Mouse (Mus musculus) left cerebral cortex, adult 2 months (tissue): Measurements from ENCODE around the gene Aox1. TPM values are rescaled to one million over a fixed set of nuclear protein-coding genes. Genes with fewer than 3 reads are reported as not detected.
A peak's percentile ranks its signal among the peaks of the same experiment; 100 is the strongest.
"Not testable (repeated sequence)": the region's sequence is repeated elsewhere in the genome, so short reads cannot be mapped to it uniquely, and the experiment has no call there.

Experiments used
- DNase-seq, 2 experiments: peaks; one replicate each; pipeline ENCODE4 v3.0.0; 2021 to 2022; ENCODE audit warnings: low spot score in 2 of 2, mixed read lengths in 1 of 2; ENCODE audit errors: extremely low spot score in 1 of 2
- H3K27ac ChIP-seq: fragments of 200-600 bp; 2 replicates; pipeline ENCODE4 v1.8.1; 2022
- H3K4me3 ChIP-seq: fragments of 200-600 bp; 2 replicates; pipeline ENCODE4 v1.8.1; 2022
- CTCF ChIP-seq: fragments of 200-600 bp; IDR thresholded peaks from 2 replicates; pipeline ENCODE4 v1.8.1; 2022; ENCODE audit warnings: antibody characterized with exemption, mild to moderate bottlenecking, moderate library complexity
- intact Hi-C: fragments of 180-260 bp; cut with DNase I; formaldehyde crosslinking; loops from one replicate; pipeline ENCODE4 v1.15.1; 2025
- total RNA-seq, 2 experiments: library from RNA; stranded (reverse); gene quantifications; 2 replicates each; pipeline ENCODE4 v1.2.3; 2021

Aox1 gene
- total RNA-seq, 2 experiments from 2014 or later, result 3.2 to 4.6 TPM

GRCm38 (mm10) chr1:58031160-58031769, 1.5 kb downstream of the Aox1 start:
- intact Hi-C loops, result loop anchor here (10.0 kb wide), 1 partner anchor 606 kb away; no protein-coding TSS in a partner anchor

GRCm38 (mm10) chr1:58037306-58037705, 7.6 kb downstream of the Aox1 start:
- not testable (repeated sequence) for DNase-seq, H3K4me3 ChIP-seq, H3K27ac ChIP-seq
- intact Hi-C loops, result loop anchor here (10.0 kb wide), 1 partner anchor 613 kb away; no protein-coding TSS in a partner anchor

More at GRCm38 (mm10) chr1:58031160-58031769, 1.5 kb downstream of the Aox1 start:
- H3K27ac ChIP-seq, result no peak overlapping the region; the same call in 1 of the 2 replicates
- TF ChIP-seq CTCF, result peak; percentile 68
- DNase-seq, result peak in 1 of 2 experiments; percentile 34
- H3K4me3 ChIP-seq, result peak overlapping the region; percentile 9; the same call in 1 of the 2 replicates

GRCm38 (mm10) chr1:58045076-58045475, 15.3 kb downstream of the Aox1 start:
- no peak for DNase-seq
- H3K4me3 ChIP-seq, result no peak overlapping the region
- no peak for TF ChIP-seq CTCF
- no peak overlapping the region for H3K27ac ChIP-seq
- intact Hi-C loops, result no loop called here

GRCm38 (mm10) chr1:58045546-58045945, 15.8 kb downstream of the Aox1 start:
- H3K4me3 ChIP-seq, result no peak overlapping the region
- intact Hi-C loops, result no loop called here
- no peak overlapping the region for H3K27ac ChIP-seq
- no peak for TF ChIP-seq CTCF
- DNase-seq, result no peak

GRCm38 (mm10) chr1:58046721-58047290, 17.1 kb downstream of the Aox1 start:
- DNase-seq, result no peak
- no peak overlapping the region for H3K4me3 ChIP-seq
- intact Hi-C loops, result no loop called here

GRCm38 (mm10) chr1:58049126-58049525, 19.4 kb downstream of the Aox1 start:
- Histone ChIP-seq H3K4me3 (no peak overlapping the region), H3K27ac (no peak overlapping the region)
- TF ChIP-seq CTCF, result no peak
- no peak for DNase-seq
- intact Hi-C loops, result no loop called here

More at GRCm38 (mm10) chr1:58046721-58047290, 17.1 kb downstream of the Aox1 start:
- no peak for TF ChIP-seq CTCF
- H3K27ac ChIP-seq, result no peak overlapping the region

- DNase-seq, result no peak
- Histone ChIP-seq H3K27ac (no peak overlapping the region), H3K4me3 (no peak overlapping the region)
- no peak for TF ChIP-seq CTCF
- intact Hi-C loops, result no loop called here
Observed at GRCm38 (mm10) chr1:58055598-58055997, 25.9 kb downstream of the Aox1 start.

GRCm38 (mm10) chr1:58056074-58056807, 26.5 kb downstream of the Aox1 start:
- Histone ChIP-seq H3K27ac (no peak overlapping the region), H3K4me3 (no peak overlapping the region)
- no peak for DNase-seq
- TF ChIP-seq CTCF, result no peak
- intact Hi-C loops, result no loop called here

GRCm38 (mm10) chr1:58056939-58057338, 27.2 kb downstream of the Aox1 start:
- TF ChIP-seq CTCF, result no peak
- no peak overlapping the region for H3K4me3 ChIP-seq
- no peak for DNase-seq
- intact Hi-C loops, result no loop called here
- no peak overlapping the region for H3K27ac ChIP-seq

- intact Hi-C loops, result no loop called here
- no peak overlapping the region for H3K4me3 ChIP-seq
- H3K27ac ChIP-seq, result no peak overlapping the region
- DNase-seq, result no peak
- no peak for TF ChIP-seq CTCF
Observed at GRCm38 (mm10) chr1:58058846-58059245, 29.1 kb downstream of the Aox1 start.

GRCm38 (mm10) chr1:58062131-58062530, 32.4 kb downstream of the Aox1 start:
- TF ChIP-seq CTCF, result no peak
- no peak overlapping the region for H3K27ac ChIP-seq
- no peak for DNase-seq
- no peak overlapping the region for H3K4me3 ChIP-seq
- intact Hi-C loops, result no loop called here

- Histone ChIP-seq H3K4me3 (no peak overlapping the region), H3K27ac (no peak overlapping the region)
- intact Hi-C loops, result no loop called here
- DNase-seq, result no peak
- TF ChIP-seq CTCF, result no peak
Observed at GRCm38 (mm10) chr1:58065151-58065550, 35.4 kb downstream of the Aox1 start.
